Mouse (Mus musculus): ENCODE results near the gene Vrtn. TPM values are rescaled to one million over a fixed set of nuclear protein-coding genes. Genes with fewer than 3 reads are reported as not detected.
A peak's percentile ranks its signal among the peaks of the same experiment; 100 is the strongest.

Vrtn gene
- not detected for total RNA-seq (2021)
- long read RNA-seq, experiment 1: 0 reads
- long read RNA-seq, experiment 2: 0 reads

DNA sequence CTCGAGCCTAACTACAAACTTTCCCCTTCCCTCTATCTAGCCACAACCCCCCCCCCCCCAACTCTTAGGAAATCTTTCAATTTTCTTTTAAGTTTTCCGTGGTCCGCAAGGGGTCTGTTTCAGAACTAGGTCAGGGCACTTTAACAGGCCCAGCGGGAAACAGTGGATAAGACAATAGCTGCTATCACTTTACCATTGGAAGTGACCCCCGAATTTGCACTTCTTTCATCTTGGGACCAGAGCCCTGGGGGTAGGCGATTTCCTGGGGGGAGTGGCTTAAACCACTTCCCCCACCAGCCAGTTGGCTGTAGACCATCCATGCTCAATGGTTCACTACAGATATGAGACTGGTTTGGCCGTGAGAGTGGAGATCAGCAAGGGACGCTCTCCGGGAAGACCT lies at the start of gene Vrtn:
Gene Vrtn, plus strand, starts transcription at position 366 of the 400 bp plus-strand sequence.
- intact Hi-C loops (cut with DNase I): no loop called here
- no peak within 1 kb of the TSS for H3K27ac ChIP-seq
- no peak within 1 kb of the TSS for H3K4me3 ChIP-seq
- no peak for DNase-seq (ENCODE audit: extremely low spot score in 1 of 2, low spot score in 2 of 2)
- TF ChIP-seq CTCF (IDR thresholded peaks at IDR 0.05): no peak

DNA sequence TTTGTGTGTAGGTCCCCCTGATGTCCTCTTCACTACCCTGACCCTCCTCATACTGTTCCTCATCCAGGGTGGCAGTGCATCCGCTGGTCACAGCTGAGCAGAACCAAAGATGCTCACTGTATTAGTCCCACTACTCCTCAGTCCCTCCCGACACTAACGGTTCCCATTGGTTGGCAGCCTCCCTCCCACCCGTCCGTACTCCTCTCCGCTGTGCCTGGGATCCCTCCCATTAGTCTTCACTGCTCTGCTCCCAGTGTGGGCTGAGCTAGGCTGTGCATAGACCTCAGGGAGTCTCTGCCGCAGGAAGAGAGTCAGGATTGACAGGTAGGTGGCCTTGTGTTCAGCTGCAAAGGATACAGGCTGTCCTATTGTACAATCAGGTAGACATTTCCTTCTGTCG lies 42.5 kb upstream of the Vrtn start:
- no peak for DNase-seq (ENCODE audit: extremely low spot score in 1 of 2, low spot score in 2 of 2)
- no peak for TF ChIP-seq CTCF (IDR thresholded peaks at IDR 0.05)
- intact Hi-C loops (cut with DNase I): no loop called here
- H3K27ac ChIP-seq: no peak overlapping the region
- no peak overlapping the region for H3K4me3 ChIP-seq

DNA sequence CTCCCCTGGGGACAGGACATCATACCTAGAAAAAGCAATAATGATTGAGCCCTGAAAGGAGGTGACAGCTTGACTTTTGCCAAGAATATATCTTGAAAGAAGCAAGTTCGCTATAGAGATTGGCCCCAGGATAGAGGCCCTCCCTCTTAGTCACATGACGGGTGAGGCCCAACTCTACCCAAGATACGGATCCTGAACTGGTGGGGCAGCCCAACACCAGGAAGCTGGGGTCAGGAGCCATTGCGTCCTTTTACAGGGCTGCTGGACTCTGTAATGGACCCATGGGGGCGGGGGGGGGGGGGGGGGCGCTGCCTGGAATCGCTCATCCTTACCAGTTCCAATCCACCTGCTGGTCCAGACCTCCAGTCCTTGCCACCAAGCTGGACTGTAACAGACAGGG lies 36.8 kb upstream of the Vrtn start:
- Histone ChIP-seq H3K27ac (no peak overlapping the region), H3K4me3 (no peak overlapping the region)
- intact Hi-C loops (cut with DNase I): no loop called here
- no peak for TF ChIP-seq CTCF (IDR thresholded peaks at IDR 0.05)
- no peak for DNase-seq (ENCODE audit: extremely low spot score in 1 of 2, low spot score in 2 of 2)

DNA sequence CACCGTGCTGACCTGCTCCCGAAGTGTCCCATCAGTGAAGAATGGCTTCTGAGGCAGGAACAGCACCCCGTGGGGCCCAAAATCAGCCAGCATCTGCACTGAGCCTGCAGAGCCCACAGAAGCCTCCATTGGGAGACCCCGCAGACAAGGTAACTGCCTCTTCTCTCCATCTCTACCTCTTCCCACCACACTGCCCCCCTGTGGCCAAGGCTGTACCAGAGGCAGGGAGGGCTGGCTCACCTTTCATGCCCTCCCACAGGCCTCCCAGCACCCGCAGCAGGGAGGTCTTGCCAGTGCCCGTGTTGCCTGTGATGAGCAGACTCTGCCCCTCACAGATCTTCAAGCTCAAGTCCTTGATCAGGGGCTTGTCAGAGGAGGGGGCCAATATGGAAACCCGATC lies 35.0 kb upstream of the Vrtn start:
- H3K4me3 ChIP-seq: no peak overlapping the region
- intact Hi-C loops (cut with DNase I): loop anchor here (5.0 kb wide), 1 partner anchor 139 kb away; no protein-coding TSS in a partner anchor
- DNase-seq (ENCODE audit: extremely low spot score in 1 of 2, low spot score in 2 of 2): no peak
- no peak overlapping the region for H3K27ac ChIP-seq
- peak; percentile 56 for TF ChIP-seq CTCF (IDR thresholded peaks at IDR 0.05)

- H3K4me3 ChIP-seq: no peak overlapping the region
- intact Hi-C loops (cut with DNase I): no loop called here
- DNase-seq (ENCODE audit: extremely low spot score in 1 of 2, low spot score in 2 of 2): no peak
- no peak overlapping the region for H3K27ac ChIP-seq
- TF ChIP-seq CTCF (IDR thresholded peaks at IDR 0.05): no peak
Observed at GRCm38 (mm10) chr12:84611718-84612117, 29.1 kb upstream of the Vrtn start.

GRCm38 (mm10) chr12:84612518-84612917 lies 28.3 kb upstream of the Vrtn start:
- TF ChIP-seq CTCF (IDR thresholded peaks at IDR 0.05): no peak
- Histone ChIP-seq H3K27ac (no peak overlapping the region), H3K4me3 (no peak overlapping the region)
- intact Hi-C loops (cut with DNase I): no loop called here
- DNase-seq (ENCODE audit: extremely low spot score in 1 of 2, low spot score in 2 of 2): no peak

GRCm38 (mm10) chr12:84614001-84614400 lies 26.8 kb upstream of the Vrtn start:
- DNase-seq (ENCODE audit: extremely low spot score in 1 of 2, low spot score in 2 of 2): no peak
- Histone ChIP-seq H3K4me3 (no peak overlapping the region), H3K27ac (no peak overlapping the region)
- intact Hi-C loops (cut with DNase I): no loop called here
- TF ChIP-seq CTCF (IDR thresholded peaks at IDR 0.05): no peak

DNA sequence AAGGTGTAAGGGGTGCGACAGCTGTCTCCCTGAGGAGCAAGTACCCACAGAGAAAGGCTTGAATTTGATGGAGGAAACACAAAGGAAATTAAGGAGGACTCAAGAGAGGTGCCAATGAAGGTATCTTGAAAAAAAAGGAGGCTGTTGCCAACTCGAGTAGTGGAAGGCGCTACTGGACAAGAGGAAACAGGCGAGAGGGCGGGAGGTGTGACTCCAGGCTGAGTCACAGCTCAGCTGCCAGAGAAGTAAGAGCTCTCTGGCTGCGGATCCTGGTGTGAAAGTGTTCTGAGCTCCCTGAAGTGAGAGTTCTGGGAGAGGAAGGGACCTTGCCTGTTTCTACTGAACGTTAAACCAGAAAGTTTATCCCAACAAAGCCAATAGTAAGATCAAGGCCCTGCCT lies 26.3 kb upstream of the Vrtn start:
- H3K27ac ChIP-seq: no peak overlapping the region
- peak in 1 of 2 experiments; percentile 57 for DNase-seq (ENCODE audit: extremely low spot score in 1 of 2, low spot score in 2 of 2)
- intact Hi-C loops (cut with DNase I): no loop called here
- H3K4me3 ChIP-seq: no peak overlapping the region
- no peak for TF ChIP-seq CTCF (IDR thresholded peaks at IDR 0.05)

DNA sequence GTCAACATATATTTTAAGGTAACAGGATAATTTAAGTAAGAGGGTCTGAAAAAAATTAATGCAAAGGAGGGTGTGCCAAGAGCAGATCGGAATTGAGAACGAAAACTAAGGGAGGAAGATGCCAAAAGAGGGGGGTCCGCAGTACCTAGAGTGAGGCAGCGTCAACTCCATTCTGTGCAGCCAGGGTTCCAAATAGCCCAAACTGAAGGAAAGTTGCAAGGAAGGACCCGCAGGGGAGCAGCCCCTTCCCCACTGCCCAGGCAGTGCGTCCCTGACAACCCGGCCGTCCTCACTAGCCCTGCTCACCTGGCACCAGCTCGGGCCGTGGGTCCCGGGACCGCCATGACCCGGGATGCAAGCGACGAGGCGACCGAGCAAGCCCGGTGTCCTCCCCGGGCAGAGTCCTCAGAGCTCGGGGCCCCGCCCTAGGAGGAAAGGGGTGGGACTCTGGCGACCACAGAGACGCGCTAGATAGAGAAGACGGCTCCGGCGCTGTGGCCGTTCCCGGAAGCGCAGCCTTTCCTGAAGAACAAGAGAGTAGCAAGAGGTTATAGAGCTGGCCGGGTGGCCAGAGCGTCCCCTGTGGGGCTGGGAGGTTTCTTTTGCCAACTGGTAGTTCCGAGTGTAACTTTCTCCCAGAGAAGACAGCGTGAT lies 23.7 kb upstream of the Vrtn start, which contains the start of gene Abcd4:
Gene Abcd4, minus strand, starts transcription at position 437 of the 654 bp plus-strand sequence.
- peak within 1 kb of the TSS; percentile 85 for H3K4me3 ChIP-seq
- H3K27ac ChIP-seq: peak within 1 kb of the TSS; percentile 56
- peak; percentile 87 to 91 for DNase-seq (ENCODE audit: extremely low spot score in 1 of 2, low spot score in 2 of 2)
- intact Hi-C loops (cut with DNase I): loop anchor here (1.0 kb wide), 1 partner anchor 379 kb away; the partner anchor contains the start of gene Ylpm1
- TF ChIP-seq CTCF (IDR thresholded peaks at IDR 0.05): peak; percentile 75

DNA sequence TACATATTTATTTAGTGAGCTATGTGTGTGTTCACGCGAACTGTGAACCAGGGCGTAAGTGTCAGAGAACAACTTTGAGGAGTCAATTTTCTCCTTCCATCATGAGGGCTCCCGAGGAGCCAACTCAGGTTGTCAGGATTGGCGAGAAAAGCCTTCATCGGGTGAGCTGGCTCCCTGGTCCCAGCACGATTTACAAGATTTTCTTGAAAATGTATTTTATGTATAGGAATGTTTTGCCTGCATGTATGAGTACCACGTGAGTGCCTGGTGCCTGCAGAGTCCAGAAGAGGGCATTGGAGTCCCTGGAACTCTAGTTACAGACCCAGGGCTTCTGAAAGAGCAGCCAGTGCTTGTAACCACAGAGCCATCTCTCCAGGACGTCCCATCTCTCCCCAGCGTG lies 23.2 kb upstream of the Vrtn start:
- TF ChIP-seq CTCF (IDR thresholded peaks at IDR 0.05): no peak
- DNase-seq (ENCODE audit: extremely low spot score in 1 of 2, low spot score in 2 of 2): no peak
- peak overlapping the region; percentile 85 for H3K4me3 ChIP-seq
- H3K27ac ChIP-seq: peak overlapping the region; percentile 56; the same call in 1 of the 2 replicates
- intact Hi-C loops (cut with DNase I): loop anchor here (1.0 kb wide), 1 partner anchor 379 kb away; the partner anchor contains the start of gene Ylpm1

DNA sequence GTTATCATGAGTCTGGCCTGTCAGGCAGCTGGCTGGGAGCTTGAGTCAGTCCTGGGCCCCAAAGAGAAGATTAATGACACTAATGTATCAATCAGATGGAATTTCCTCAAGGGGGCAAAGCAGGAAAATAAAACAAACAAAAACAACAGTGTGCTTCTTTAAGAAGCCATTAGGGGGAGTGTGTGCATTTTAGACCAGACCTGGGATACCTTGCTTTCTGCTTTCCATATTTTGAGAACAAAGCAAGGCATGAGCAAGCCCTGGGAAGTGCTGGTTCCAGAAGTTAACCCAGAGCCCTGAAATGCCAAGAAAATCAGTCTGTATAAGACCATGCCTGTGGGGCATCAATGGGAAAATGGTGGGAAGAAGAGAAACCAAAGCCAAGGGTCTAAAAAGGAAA lies 19.8 kb upstream of the Vrtn start:
- no peak overlapping the region for H3K4me3 ChIP-seq

DNA sequence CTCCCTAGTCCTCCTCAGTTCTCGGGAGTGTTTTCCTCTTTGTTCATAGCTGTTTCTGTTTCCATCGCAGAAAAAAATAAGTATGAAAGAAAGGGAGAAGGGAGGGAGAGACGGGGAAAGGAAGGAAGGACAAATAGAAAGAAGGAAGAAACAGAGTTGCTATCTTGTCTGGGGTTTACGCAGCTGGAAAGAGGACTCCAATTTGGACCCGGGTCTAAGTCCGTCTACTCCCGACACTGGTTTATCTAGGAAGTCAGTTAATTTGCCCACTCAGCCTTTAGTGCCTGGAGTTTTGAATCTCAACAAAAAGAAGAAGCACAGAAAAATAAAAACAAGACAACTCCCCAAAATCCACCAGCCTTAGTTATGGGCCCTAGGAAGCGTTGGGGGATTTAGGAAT lies 16.2 kb upstream of the Vrtn start:
- intact Hi-C loops (cut with DNase I): no loop called here
- H3K4me3 ChIP-seq: no peak overlapping the region

More for the DNA sequence above, 19.8 kb upstream of the Vrtn start:
- intact Hi-C loops (cut with DNase I): no loop called here
- DNase-seq (ENCODE audit: extremely low spot score in 1 of 2, low spot score in 2 of 2): no peak
- H3K27ac ChIP-seq: no peak overlapping the region
- TF ChIP-seq CTCF (IDR thresholded peaks at IDR 0.05): peak; percentile 70

GRCm38 (mm10) chr12:84625116-84625515 lies 15.7 kb upstream of the Vrtn start:
- TF ChIP-seq CTCF (IDR thresholded peaks at IDR 0.05): no peak
- H3K4me3 ChIP-seq: no peak overlapping the region
- intact Hi-C loops (cut with DNase I): no loop called here
- DNase-seq (ENCODE audit: extremely low spot score in 1 of 2, low spot score in 2 of 2): peak in 1 of 2 experiments; percentile 28
- no peak overlapping the region for H3K27ac ChIP-seq

More for the DNA sequence above, 16.2 kb upstream of the Vrtn start:
- no peak for DNase-seq (ENCODE audit: extremely low spot score in 1 of 2, low spot score in 2 of 2)
- H3K27ac ChIP-seq: no peak overlapping the region
- no peak for TF ChIP-seq CTCF (IDR thresholded peaks at IDR 0.05)

Data from left cerebral cortex, adult 2 months (tissue).